Mouse (Mus musculus): ENCODE data around the gene Afap1.

DNA sequence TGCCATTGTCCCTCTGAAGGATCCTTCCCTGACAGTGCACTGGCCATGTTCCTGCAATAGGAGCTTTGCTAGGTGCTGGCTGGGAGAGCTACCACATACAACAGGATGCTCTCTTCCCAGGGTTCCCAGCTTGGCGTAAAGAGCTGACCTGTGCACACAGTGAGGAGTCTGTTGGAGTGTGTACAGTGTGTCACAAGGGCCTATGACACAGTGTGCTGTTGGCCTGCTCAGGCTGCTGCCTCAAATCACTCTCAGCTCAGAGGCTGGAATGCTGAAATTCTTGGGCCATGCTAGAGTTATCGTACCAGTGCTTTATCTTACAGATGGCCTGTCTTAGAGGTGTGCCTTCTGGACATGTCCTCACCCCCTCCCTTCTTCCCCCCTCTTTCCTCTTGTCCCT, 53.7 kb downstream of the Afap1 start:
- TF ChIP-seq POLR2A (IDR thresholded peaks at IDR 0.05; ENCODE audit: low read depth, low read length) (no peak), CTCF (conservative IDR thresholded peaks at IDR 0.05; ENCODE audit: insufficient read depth, insufficient read length, low read depth, low read length) (no peak)

Data from kidney, adult 2 months (tissue).